Mouse (Mus musculus) mouse trophoblast stem cell (cell line): ENCODE measurements around the gene Zfp827.

Experiments used
- in situ Hi-C, 2 experiments: fragments of 300-500 bp; cut with MseI, MboI; formaldehyde crosslinking; loops; 2 replicates in 1 of 2; 3 replicates in 1 of 2; pipeline ENCODE4 v1.15.1; 2025

The Zfp827 gene

GRCm38 (mm10) chr8:79222752-79223141 is 194.5 kb downstream of the Zfp827 start:
- in situ Hi-C loops, result no loop called here

GRCm38 (mm10) chr8:79224363-79224762 is 196.1 kb downstream of the Zfp827 start:
- in situ Hi-C loops, result no loop called here

GRCm38 (mm10) chr8:79225586-79225985 is 197.3 kb downstream of the Zfp827 start:
- in situ Hi-C loops, result no loop called here

GRCm38 (mm10) chr8:79226046-79226445 is 197.8 kb downstream of the Zfp827 start:
- in situ Hi-C loops, result no loop called here

GRCm38 (mm10) chr8:79227194-79227593 is 199.0 kb downstream of the Zfp827 start:
- in situ Hi-C loops, result no loop called here

GRCm38 (mm10) chr8:79227916-79228315 is 199.7 kb downstream of the Zfp827 start:
- in situ Hi-C loops, result no loop called here

- in situ Hi-C loops, result no loop called here
Observed at GRCm38 (mm10) chr8:79229266-79229888, 201.1 kb downstream of the Zfp827 start.

GRCm38 (mm10) chr8:79239320-79239719 is 211.1 kb downstream of the Zfp827 start:
- in situ Hi-C loops, result no loop called here

- in situ Hi-C loops, result no loop called here
Observed at GRCm38 (mm10) chr8:79239996-79240395, 211.8 kb downstream of the Zfp827 start.
